Comparison of ENCODE assay signal across 9 mouse cellular contexts in genomic region chr13:52658477-52658876, GRCm38 (mm10).
DNase-seq lines count a peak whose midpoint lies in the region; ATAC-seq and TF ChIP-seq lines count a peak whose summit lies in the region.
"Had no signal": no experiment of that assay in that cellular context is flagged by ENCODE, and none has a peak within 500 bp of the region (broad histone marks: within the 10 kb centered on the region; RNA-seq: fewer than 3 reads in every experiment).

No protein-coding gene starts in this region.

- WGBS in heart, embryonic 10.5 days = 13% methylated on average over 8 of the region's 8 CpGs

- no peaks in the 10 kb centered on the region for H3K36me3 ChIP-seq in ES-Bruce4 (ENCODE audit: control insufficient read depth, insufficient read depth, low read length, poor library complexity, severe bottlenecking)
- H3K36me3 ChIP-seq in heart, embryonic 10.5 days = no peaks in the 10 kb centered on the region
- H3K36me3 ChIP-seq: limb, embryonic 13.5 days had no signal

- H3K27ac ChIP-seq in ES-Bruce4 (ENCODE audit: insufficient read depth, low read length) = no peak overlapping the region
- no peak overlapping the region for H3K27ac ChIP-seq in heart, embryonic 10.5 days
- H3K27ac ChIP-seq: limb, embryonic 13.5 days had no signal

- no peak for TF ChIP-seq POLR2A in ES-Bruce4 (IDR thresholded peaks at IDR 0.05; ENCODE audit: insufficient read depth, low read length)

- no peak overlapping the region for H3K4me3 ChIP-seq in ES-Bruce4 (ENCODE audit: low read depth, low read length)
- no peak overlapping the region for H3K4me3 ChIP-seq in heart, embryonic 10.5 days
- H3K4me3 ChIP-seq: limb, embryonic 13.5 days had no signal

- TF ChIP-seq CTCF in ES-Bruce4 (IDR thresholded peaks at IDR 0.05; ENCODE audit: low read depth, low read length) = peak; percentile 93

- no peak for TF ChIP-seq EP300 in ES-Bruce4 (IDR thresholded peaks at IDR 0.05; ENCODE audit: insufficient read depth, low read depth, low read length)

- H3K4me1 ChIP-seq in ES-Bruce4 (ENCODE audit: control insufficient read depth, insufficient read depth, low read length) = no peaks in the 10 kb centered on the region
- peaks cover 8% of the 10 kb centered on the region; the same call in 1 of the 2 replicates for H3K4me1 ChIP-seq in heart, embryonic 10.5 days
- H3K4me1 ChIP-seq: limb, embryonic 13.5 days had no signal

- no peaks in the 10 kb centered on the region for H3K9me3 ChIP-seq in ES-Bruce4 (replicated peaks; ENCODE audit: control insufficient read depth, insufficient read depth, low read length, poor library complexity, severe bottlenecking)
- no peaks in the 10 kb centered on the region for H3K9me3 ChIP-seq in heart, embryonic 10.5 days
- H3K9me3 ChIP-seq: limb, embryonic 13.5 days had no signal

- peak; percentile 90 for ATAC-seq in megakaryocyte, adult 5-6 weeks (ENCODE audit: poor library complexity, severe bottlenecking)

- no peaks in the 10 kb centered on the region for H3K27me3 ChIP-seq in ES-Bruce4 (ENCODE audit: control insufficient read depth, insufficient read depth, low read length, poor library complexity, severe bottlenecking)
- H3K27me3 ChIP-seq in heart, embryonic 10.5 days (ENCODE audit: insufficient read depth, poor library complexity, severe bottlenecking) = peaks cover 45% of the 10 kb centered on the region

- peak; percentile 66 to 88 for DNase-seq in adrenal gland, adult (ENCODE audit: inconsistent age in 2 of 2, low spot score in 1 of 2)
- DNase-seq in embryo, embryonic 10 days (ENCODE audit: low spot score) = peak; percentile 81
- DNase-seq in heart, embryonic 10.5 days (ENCODE audit: low spot score) = peak; percentile 81
- peak; percentile 23 for DNase-seq in layer of hippocampus, adult 9-11 months
- DNase-seq in right cerebral cortex, postnatal 14 days = peak; percentile 58
- DNase-seq in urinary bladder, postnatal 36 days (ENCODE audit: low spot score in 2 of 2) = peak; percentile 38 to 60

- H3K9ac ChIP-seq in ES-Bruce4 (ENCODE audit: low read depth, poor library complexity, severe bottlenecking) = no peak overlapping the region
- H3K9ac ChIP-seq: limb, embryonic 13.5 days had no signal

Comparison
In these comparisons a context has a peak if more than half of its experiments do, and no peak if none do; other contexts are left out.
1. DNase-seq: peak in every context shown above with its lines; median percentile 81 in embryo, embryonic 10 days; 81 in heart, embryonic 10.5 days; 77 in adrenal gland, adult; 58 in right cerebral cortex, postnatal 14 days; 49 in urinary bladder, postnatal 36 days; 23 in layer of hippocampus, adult 9-11 months.